Mouse (Mus musculus) activated CD4-positive, CD25-positive, alpha-beta regulatory T cell, adult 9 weeks (primary cell): Measurements from ENCODE around the gene Olfr370. TPM values are rescaled to one million over a fixed set of nuclear protein-coding genes. Genes with fewer than 3 reads are reported as not detected.

Experiments
- polyA plus RNA-seq: library from polyadenylated mRNA; unstranded; fragments of 100-300 nt; shearing (Covaris generic); gene quantifications from one replicate; pipeline ENCODE4 v1.2.1, GENCODE M21; 2017

Olfr370 gene
- not detected for polyA plus RNA-seq

GRCm38 (mm10) chr8:83535736-83536135 is at the start of gene Olfr370:
TSS of gene Olfr370 (plus strand) at chr8:83535780.

GRCm38 (mm10) chr8:83566469-83567395 is 31.2 kb downstream of the Olfr370 start, which contains the start of gene Ndufb7:
TSS of gene Ndufb7 (plus strand) at chr8:83566671.

Other genes starting within 250 kb of the Olfr370 start
- gene Ucp1, start 245.4 kb upstream of the Olfr370 start, polyA plus RNA-seq, result not detected
- 15.6 TPM for gene Elmod2, start 203.3 kb upstream of the Olfr370 start, polyA plus RNA-seq
- gene Mgat4d, start 187.3 kb upstream of the Olfr370 start, polyA plus RNA-seq, result not detected
- 0.17 TPM for gene Clgn, start 145.9 kb upstream of the Olfr370 start, polyA plus RNA-seq
- 27.8 TPM for gene Scoc, start 77.4 kb upstream of the Olfr370 start, polyA plus RNA-seq
- gene Ndufb7, start 30.9 kb downstream of the Olfr370 start, polyA plus RNA-seq, result 283 TPM
- gene Tecr, start 72.2 kb downstream of the Olfr370 start, polyA plus RNA-seq, result 480 TPM
- 128 TPM for gene Dnajb1, start 72.4 kb downstream of the Olfr370 start, polyA plus RNA-seq
- gene Gipc1, start 116.9 kb downstream of the Olfr370 start, polyA plus RNA-seq, result 65.1 TPM
- 0.43 TPM for gene Ptger1, start 130.9 kb downstream of the Olfr370 start, polyA plus RNA-seq
- 16.0 TPM for gene Pkn1, start 163.4 kb downstream of the Olfr370 start, polyA plus RNA-seq
- gene Ddx39, start 179.4 kb downstream of the Olfr370 start, polyA plus RNA-seq, result 195 TPM
- gene Adgre5, start 205.5 kb downstream of the Olfr370 start, polyA plus RNA-seq, result 524 TPM